Mouse (Mus musculus): ENCODE measurements around the gene Lemd1. TPM values are rescaled to one million over a fixed set of nuclear protein-coding genes. Genes with fewer than 3 reads are reported as not detected.
A peak's percentile ranks its signal among the peaks of the same experiment; 100 is the strongest.

Lemd1 gene
- total and polyA plus RNA-seq, 3 experiments, result not detected

- TF ChIP-seq POLR2A (IDR thresholded peaks at IDR 0.05; ENCODE audit: insufficient read depth, low read depth, low read length) (no peak), EP300 (IDR thresholded peaks at IDR 0.05; ENCODE audit: insufficient read depth, low read depth, low read length) (no peak), CTCF (IDR thresholded peaks at IDR 0.05) (peak; percentile 19)
- 23% methylated on average over 12 of the region's 12 CpGs for WGBS
- Histone ChIP-seq H3K36me3 (ENCODE audit: control insufficient read depth, insufficient read depth, low read length) (no peaks in the 10 kb centered on the region), H3K4me1 (ENCODE audit: control insufficient read depth, insufficient read depth, low read length) (no peaks in the 10 kb centered on the region), H3K4me3 (no peak overlapping the region), H3K27ac (no peak overlapping the region), H3K27me3 (ENCODE audit: control insufficient read depth, insufficient read depth, low read length) (no peaks in the 10 kb centered on the region; the same call in 1 of the 2 replicates), H3K9ac (ENCODE audit: low read depth, low read length) (no peak overlapping the region), H3K79me2 (replicated peaks; ENCODE audit: control insufficient read depth, insufficient read depth, low read length) (no peaks in the 10 kb centered on the region)
- DNase-seq, result no peak
- intact Hi-C loops (cut with DNase I), result loop anchor here (10.0 kb wide), 1 partner anchor 249 kb away; no protein-coding TSS in a partner anchor
These were observed 42.3 kb downstream of the Lemd1 start for GRCm38 (mm10) chr1:132233566-132233965.

GRCm38 (mm10) chr1:132234757-132235273 is 43.6 kb downstream of the Lemd1 start:
- no peak for TF ChIP-seq POLR2A (IDR thresholded peaks at IDR 0.05; ENCODE audit: insufficient read depth, low read depth, low read length)
- TF ChIP-seq EP300 (IDR thresholded peaks at IDR 0.05; ENCODE audit: insufficient read depth, low read depth, low read length), result no peak
- no peak for TF ChIP-seq CTCF (IDR thresholded peaks at IDR 0.05)
- no peak overlapping the region for H3K4me3 ChIP-seq
- no peak for DNase-seq
- no peaks in the 10 kb centered on the region for H3K36me3 ChIP-seq (ENCODE audit: control insufficient read depth, insufficient read depth, low read length)
- no peaks in the 10 kb centered on the region for H3K79me2 ChIP-seq (replicated peaks; ENCODE audit: control insufficient read depth, insufficient read depth, low read length)
- intact Hi-C loops (cut with DNase I), result loop anchor here (5.0 to 10.0 kb wide), 3 partner anchors 72 to 250 kb away; no protein-coding TSS in a partner anchor
- 69% methylated on average over 9 of the region's 9 CpGs for WGBS
- H3K27me3 ChIP-seq (ENCODE audit: control insufficient read depth, insufficient read depth, low read length), result peaks cover 2% of the 10 kb centered on the region
- no peak overlapping the region for H3K9ac ChIP-seq (ENCODE audit: low read depth, low read length)
- no peak overlapping the region for H3K27ac ChIP-seq
- H3K4me1 ChIP-seq (ENCODE audit: control insufficient read depth, insufficient read depth, low read length), result no peaks in the 10 kb centered on the region

GRCm38 (mm10) chr1:132237585-132238159 is 46.4 kb downstream of the Lemd1 start:
- Histone ChIP-seq H3K79me2 (replicated peaks; ENCODE audit: control insufficient read depth, insufficient read depth, low read length) (no peaks in the 10 kb centered on the region), H3K4me3 (no peak overlapping the region), H3K27me3 (ENCODE audit: control insufficient read depth, insufficient read depth, low read length) (peaks cover 2% of the 10 kb centered on the region), H3K36me3 (ENCODE audit: control insufficient read depth, insufficient read depth, low read length) (no peaks in the 10 kb centered on the region), H3K4me1 (ENCODE audit: control insufficient read depth, insufficient read depth, low read length) (no peaks in the 10 kb centered on the region), H3K27ac (no peak overlapping the region), H3K9ac (ENCODE audit: low read depth, low read length) (no peak overlapping the region)
- intact Hi-C loops (cut with DNase I), result loop anchor here (1.0 to 10.0 kb wide), 5 partner anchors 70 to 253 kb away; no protein-coding TSS in a partner anchor
- DNase-seq, result peak; percentile 40 to 68
- TF ChIP-seq CTCF (IDR thresholded peaks at IDR 0.05) (peak; percentile 98; the same call in 1 of the 2 replicates), EP300 (IDR thresholded peaks at IDR 0.05; ENCODE audit: insufficient read depth, low read depth, low read length) (no peak)
- 20% methylated on average over 6 of the region's 6 CpGs for WGBS

GRCm38 (mm10) chr1:132245010-132245409 is 53.8 kb downstream of the Lemd1 start:
- no peak overlapping the region for H3K27ac ChIP-seq
- no peaks in the 10 kb centered on the region for H3K4me1 ChIP-seq (ENCODE audit: control insufficient read depth, insufficient read depth, low read length)
- no peaks in the 10 kb centered on the region for H3K27me3 ChIP-seq (ENCODE audit: control insufficient read depth, insufficient read depth, low read length)
- TF ChIP-seq POLR2A (IDR thresholded peaks at IDR 0.05; ENCODE audit: insufficient read depth, low read depth, low read length), result no peak
- no peak for TF ChIP-seq CTCF (IDR thresholded peaks at IDR 0.05)
- TF ChIP-seq EP300 (IDR thresholded peaks at IDR 0.05; ENCODE audit: insufficient read depth, low read depth, low read length), result no peak
- H3K4me3 ChIP-seq, result no peak overlapping the region
- DNase-seq, result no peak
- no peak overlapping the region for H3K9ac ChIP-seq (ENCODE audit: low read depth, low read length)
- intact Hi-C loops (cut with DNase I), result no loop called here
- H3K79me2 ChIP-seq (replicated peaks; ENCODE audit: control insufficient read depth, insufficient read depth, low read length), result no peaks in the 10 kb centered on the region
- WGBS, result 70% methylated on average over 5 of the region's 5 CpGs
- no peaks in the 10 kb centered on the region for H3K36me3 ChIP-seq (ENCODE audit: control insufficient read depth, insufficient read depth, low read length)

GRCm38 (mm10) chr1:132246137-132246536 is 54.9 kb downstream of the Lemd1 start:
- no peak for TF ChIP-seq POLR2A (IDR thresholded peaks at IDR 0.05; ENCODE audit: insufficient read depth, low read depth, low read length)
- Histone ChIP-seq H3K36me3 (ENCODE audit: control insufficient read depth, insufficient read depth, low read length) (no peaks in the 10 kb centered on the region), H3K79me2 (replicated peaks; ENCODE audit: control insufficient read depth, insufficient read depth, low read length) (no peaks in the 10 kb centered on the region), H3K4me3 (no peak overlapping the region), H3K9ac (ENCODE audit: low read depth, low read length) (no peak overlapping the region), H3K27me3 (ENCODE audit: control insufficient read depth, insufficient read depth, low read length) (no peaks in the 10 kb centered on the region), H3K4me1 (ENCODE audit: control insufficient read depth, insufficient read depth, low read length) (no peaks in the 10 kb centered on the region), H3K27ac (no peak overlapping the region)
- DNase-seq, result peak in 1 of 2 experiments; percentile 36
- intact Hi-C loops (cut with DNase I), result no loop called here
- WGBS, result 48% methylated on average over 6 of the region's 6 CpGs

- no peaks in the 10 kb centered on the region for H3K36me3 ChIP-seq (ENCODE audit: control insufficient read depth, insufficient read depth, low read length)
These were observed 55.4 kb downstream of the Lemd1 start for GRCm38 (mm10) chr1:132246641-132247040.

More at GRCm38 (mm10) chr1:132246641-132247040, 55.4 kb downstream of the Lemd1 start:
- DNase-seq, result no peak
- Histone ChIP-seq H3K27me3 (ENCODE audit: control insufficient read depth, insufficient read depth, low read length) (no peaks in the 10 kb centered on the region), H3K4me3 (no peak overlapping the region), H3K79me2 (replicated peaks; ENCODE audit: control insufficient read depth, insufficient read depth, low read length) (no peaks in the 10 kb centered on the region), H3K27ac (no peak overlapping the region), H3K4me1 (ENCODE audit: control insufficient read depth, insufficient read depth, low read length) (no peaks in the 10 kb centered on the region), H3K9ac (ENCODE audit: low read depth, low read length) (no peak overlapping the region)
- intact Hi-C loops (cut with DNase I), result no loop called here
- TF ChIP-seq CTCF (IDR thresholded peaks at IDR 0.05) (no peak), POLR2A (IDR thresholded peaks at IDR 0.05; ENCODE audit: insufficient read depth, low read depth, low read length) (no peak), EP300 (IDR thresholded peaks at IDR 0.05; ENCODE audit: insufficient read depth, low read depth, low read length) (no peak)
- WGBS, result 87% methylated on average over 4 of the region's 4 CpGs
